Mouse (Mus musculus): ENCODE results near the gene Nbl1.

- TF ChIP-seq CTCF (IDR thresholded peaks at IDR 0.05; ENCODE audit: borderline replicate concordance, insufficient read depth, low read length) (no peak), POLR2A (IDR thresholded peaks at IDR 0.05; ENCODE audit: low read depth, low read length) (no peak)
Measured at GRCm38 (mm10) chr4:139093196-139093530, 370 bp upstream of the Nbl1 start.
